Mouse (Mus musculus) intestine, postnatal 0 days (tissue): ENCODE results near the gene Ascc1. TPM values are rescaled to one million over a fixed set of nuclear protein-coding genes. Genes with fewer than 3 reads are reported as not detected.
A peak's percentile ranks its signal among the peaks of the same experiment; 100 is the strongest.
"Not testable (repeated sequence)": the region's sequence is repeated elsewhere in the genome, so short reads cannot be mapped to it uniquely, and the experiment has no call there.

Source experiments
- ATAC-seq: fragments of 200-750 bp; cut with Nextera tagmentation; 2 replicates; pipeline ENCODE4 v1.8.0; 2017; ENCODE audit warnings: mild to moderate bottlenecking, moderate TSS enrichment, moderate library complexity
- H3K27ac ChIP-seq: fragments of 300-500 bp; sonication (generic); 2 replicates; pipeline ENCODE4 v1.5.1; 2014; ENCODE audit warnings: mild to moderate bottlenecking, low read depth, low read length, moderate library complexity
- H3K27me3 ChIP-seq: fragments of 300-500 bp; sonication (generic); replicated peaks from 2 replicates; pipeline ENCODE4 v1.6.1; 2014; ENCODE audit warnings: low read length, mixed read lengths; ENCODE audit not compliant: control insufficient read depth, insufficient read depth
- H3K36me3 ChIP-seq: fragments of 300-500 bp; sonication (generic); 2 replicates; pipeline ENCODE4 v1.6.1; 2014; ENCODE audit warnings: mild to moderate bottlenecking, moderate library complexity; ENCODE audit not compliant: control insufficient read depth, insufficient read depth
- H3K4me1 ChIP-seq: fragments of 300-500 bp; sonication (generic); replicated peaks from 2 replicates; pipeline ENCODE4 v1.6.1; 2014; ENCODE audit warnings: antibody characterized with exemption, low read length, mixed read lengths; ENCODE audit not compliant: control insufficient read depth, insufficient read depth
- H3K4me2 ChIP-seq: fragments of 300-500 bp; sonication (generic); replicated peaks from 2 replicates; pipeline ENCODE4 v1.6.1; 2014; ENCODE audit warnings: low read depth, mild to moderate bottlenecking, moderate library complexity
- H3K4me3 ChIP-seq: fragments of 300-500 bp; sonication (generic); 2 replicates; pipeline ENCODE4 v1.5.1; 2014; ENCODE audit warnings: low read depth, low read length
- H3K9ac ChIP-seq: fragments of 300-500 bp; sonication (generic); 2 replicates; pipeline ENCODE4 v1.6.1; 2014; ENCODE audit warnings: mild to moderate bottlenecking, low read depth, low read length
- H3K9me3 ChIP-seq: fragments of 300-500 bp; sonication (generic); 2 replicates; pipeline ENCODE4 v1.6.1; 2016; ENCODE audit warnings: mixed run types; ENCODE audit not compliant: control insufficient read depth
- CTCF ChIP-seq: sonication (generic); IDR thresholded peaks from 2 replicates; pipeline ENCODE4 v1.5.1; 2016; ENCODE audit warnings: low read depth, mild to moderate bottlenecking, control low read depth, antibody characterized with exemption, moderate library complexity
- WGBS: fragments of 180-500 bp; shearing (Covaris S2); extraction: QIAGEN DNeasy Blood & Tissue Kit; methylation state at CpG from one replicate; pipeline ENCODE4 v1.1.7; 2014; 5-methylcytosine and 5-hydroxymethylcytosine counted together
- microRNA-seq: library from miRNA; unstranded; fragments of <30 nt; microRNA quantifications from one replicate; pipeline ENCODE4, GENCODE M21; 2016
- polyA plus RNA-seq: library from polyadenylated mRNA; unstranded; fragments of >200 nt; fragmentation: Nextera tagmentation; extraction: Ambion mirVana; gene quantifications from 2 replicates; pipeline ENCODE4 v1.2.1, GENCODE M21; 2015

The Ascc1 gene
- polyA plus RNA-seq, 1 experiment from 2014 or later: 28.7 TPM

DNA sequence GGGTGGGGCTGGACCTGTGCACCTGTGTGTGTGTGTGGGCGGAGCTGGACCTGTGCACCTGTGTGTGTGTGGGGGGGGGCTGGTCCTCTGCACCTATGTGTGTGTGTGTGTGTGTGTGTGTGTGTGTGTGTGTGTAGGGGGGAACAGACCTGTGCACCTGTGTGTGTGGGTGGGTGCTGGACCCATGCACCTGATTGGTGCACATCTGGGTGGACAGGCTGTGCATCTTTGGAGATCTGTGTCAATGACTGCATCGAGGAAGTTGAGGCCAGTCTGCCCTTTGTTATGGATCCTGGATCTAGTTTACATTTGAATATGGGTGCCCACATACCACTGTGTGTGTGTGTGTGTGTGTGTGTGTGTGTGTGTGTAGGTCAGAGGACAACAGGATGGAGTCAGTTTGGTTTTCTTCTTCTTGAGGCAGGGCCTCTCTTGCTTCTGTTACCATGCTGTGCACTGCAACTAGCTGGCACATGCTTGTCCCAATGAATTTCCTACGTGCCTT, 139.1 kb downstream of the Ascc1 start:
- Histone ChIP-seq H3K9ac (no peak overlapping the region), H3K9me3 (no peaks in the 10 kb centered on the region), H3K4me3 (no peak overlapping the region), H3K36me3 (no peaks in the 10 kb centered on the region), H3K27me3 (no peaks in the 10 kb centered on the region), H3K4me1 (0 out of 2 replicates have a peak, but pooled peaks cover 2% of the 10 kb centered on the region), H3K4me2 (no peak overlapping the region), H3K27ac (no peak overlapping the region)
- 0 out of 2 replicates have a peak, but pooled peaks have one; percentile 16 for ATAC-seq
- 86% methylated on average over 3 of the region's 3 CpGs for WGBS
- TF ChIP-seq CTCF: no peak

DNA sequence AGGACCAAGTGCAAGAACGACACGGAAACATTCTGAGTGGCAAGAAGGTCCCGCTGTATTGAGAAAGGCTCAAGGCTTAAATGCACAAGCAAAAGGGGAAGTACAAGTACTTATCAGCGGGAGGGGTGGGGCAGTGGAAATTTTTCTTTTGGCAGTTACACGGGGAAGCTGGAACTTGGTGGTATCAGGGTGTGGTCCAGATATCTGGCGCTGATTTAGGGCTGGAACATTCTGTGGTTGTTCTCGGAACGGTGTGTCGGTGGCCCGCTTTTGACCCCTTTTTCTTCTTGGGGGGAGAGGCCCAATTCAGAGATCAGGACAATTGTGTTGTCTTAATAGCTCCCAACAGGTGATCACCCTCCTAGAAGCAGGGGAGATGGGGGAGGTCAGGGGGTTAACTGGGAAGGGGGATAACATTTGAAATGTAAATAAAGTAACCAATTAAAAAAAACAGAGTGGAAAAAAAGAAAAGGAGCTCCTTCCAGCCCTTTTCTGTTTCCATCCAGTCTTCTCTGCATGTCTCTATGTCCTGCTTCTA, 145.0 kb downstream of the Ascc1 start:
- 50% methylated on average over 10 of the region's 10 CpGs for WGBS
- H3K4me1 ChIP-seq, H3K9me3 ChIP-seq, H3K9ac ChIP-seq, ATAC-seq, H3K27me3 ChIP-seq, H3K36me3 ChIP-seq, H3K4me3 ChIP-seq, H3K27ac ChIP-seq, H3K4me2 ChIP-seq: not testable (repeated sequence)

DNA sequence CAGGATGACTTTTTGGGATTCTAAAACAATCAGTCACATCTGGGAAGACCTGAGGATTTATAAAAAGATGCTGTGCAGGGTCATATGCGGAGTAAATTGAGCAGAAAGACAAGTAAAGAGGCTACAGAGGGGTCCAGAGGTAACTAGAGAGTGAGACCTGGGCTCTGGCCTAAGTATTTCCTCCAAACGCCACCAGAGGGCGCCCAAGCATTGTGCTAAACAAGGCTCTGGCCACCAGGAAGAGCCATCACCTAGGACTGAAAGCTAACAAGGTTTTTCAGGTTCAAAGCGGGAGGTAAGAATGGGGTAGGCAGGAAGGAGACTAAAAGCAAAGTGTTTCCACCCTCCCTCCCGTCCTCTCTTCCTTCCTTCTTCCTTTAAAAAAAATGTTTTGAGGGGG, 145.5 kb downstream of the Ascc1 start:
- H3K4me3 ChIP-seq: no peak overlapping the region
- ATAC-seq: peak; percentile 55; the same call in 1 of the 2 replicates
- no peaks in the 10 kb centered on the region for H3K27me3 ChIP-seq
- no peak overlapping the region for H3K9ac ChIP-seq
- H3K27ac ChIP-seq: no peak overlapping the region
- H3K9me3 ChIP-seq: no peaks in the 10 kb centered on the region
- H3K4me2 ChIP-seq: no peak overlapping the region
- WGBS: 3% methylated on average over 5 of the region's 5 CpGs
- no peaks in the 10 kb centered on the region for H3K36me3 ChIP-seq
- H3K4me1 ChIP-seq: no peaks in the 10 kb centered on the region
- peak; percentile 98 for TF ChIP-seq CTCF

Small RNA genes within 50 kb of the gene (microRNA-seq; reads per million reads assigned to microRNA genes)
- not detected for gene Mir6906

Other genes with a start within 250 kb of the Ascc1 start
- gene Dnajb12, start 123.2 kb upstream of the Ascc1 start, polyA plus RNA-seq: 25.6 and 27.4 TPM in 2 replicates
- gene Ddit4, start 51.0 kb upstream of the Ascc1 start, polyA plus RNA-seq: 11.5 and 17.8 TPM in 2 replicates
- gene Anapc16, start 330 bp downstream of the Ascc1 start, polyA plus RNA-seq: 98.4 and 100 TPM in 2 replicates
- gene Spock2, start 103.4 kb downstream of the Ascc1 start, polyA plus RNA-seq: 2.1 and 2.4 TPM in 2 replicates
- 0.27 and 0.29 TPM in 2 replicates for gene Chst3, start 216.5 kb downstream of the Ascc1 start, polyA plus RNA-seq